Mouse (Mus musculus) hindbrain, embryonic 16.5 days (tissue): ENCODE measurements at regions not wholly inside any gene's neighbourhood (a gene's known extent, or its start where the extent isn't known, plus 50 kb on each side); places are given as distances from the start of the nearest gene placed in this dataset.

Experiments
- ATAC-seq: fragments of 200-750 bp; cut with Nextera tagmentation; 2 replicates; pipeline ENCODE4 v1.8.0; 2017; ENCODE audit warnings: moderate TSS enrichment, moderate library complexity
- H3K27ac ChIP-seq: fragments of 300-500 bp; sonication (generic); 2 replicates; pipeline ENCODE4 v1.5.1; 2014; ENCODE audit warnings: low read depth, mild to moderate bottlenecking, control low read depth, low read length, moderate library complexity
- H3K27me3 ChIP-seq: fragments of 300-500 bp; sonication (generic); replicated peaks from 2 replicates; pipeline ENCODE4 v1.6.1; 2014; ENCODE audit warnings: low read length; ENCODE audit not compliant: control insufficient read depth, insufficient read depth
- H3K36me3 ChIP-seq: fragments of 300-500 bp; sonication (generic); 2 replicates; pipeline ENCODE4 v1.6.1; 2014; ENCODE audit warnings: mild to moderate bottlenecking, low read length, moderate library complexity, mixed read lengths; ENCODE audit not compliant: control insufficient read depth, insufficient read depth
- H3K4me1 ChIP-seq: fragments of 300-500 bp; sonication (generic); 2 replicates; pipeline ENCODE4 v1.6.1; 2014; ENCODE audit warnings: low read depth, low read length; ENCODE audit not compliant: control insufficient read depth, insufficient read depth
- H3K4me2 ChIP-seq: fragments of 300-500 bp; sonication (generic); 2 replicates; pipeline ENCODE4 v1.6.1; 2014; ENCODE audit warnings: mild to moderate bottlenecking, low read length, control low read depth, moderate library complexity
- H3K4me3 ChIP-seq: fragments of 300-500 bp; sonication (generic); 2 replicates; pipeline ENCODE4 v1.5.1; 2014; ENCODE audit warnings: mild to moderate bottlenecking, low read length, control low read depth, moderate library complexity
- H3K9ac ChIP-seq: fragments of 300-500 bp; sonication (generic); 2 replicates; pipeline ENCODE4 v1.6.1; 2014; ENCODE audit warnings: low read depth, mild to moderate bottlenecking, control low read depth, low read length, moderate library complexity
- H3K9me3 ChIP-seq: fragments of 300-500 bp; sonication (generic); 2 replicates; pipeline ENCODE4 v1.6.1; 2014; ENCODE audit warnings: mild to moderate bottlenecking, low read length, moderate library complexity; ENCODE audit not compliant: control insufficient read depth
- WGBS: fragments of 180-500 bp; shearing (Covaris S2); extraction: QIAGEN DNeasy Blood & Tissue Kit; methylation state at CpG from one replicate; pipeline ENCODE4 v1.1.7; 2014; 5-methylcytosine and 5-hydroxymethylcytosine counted together

GRCm38 (mm10) chr12:54335509-54335908 lies 131.8 kb upstream of the Egln3 start:
- Histone ChIP-seq H3K9ac (no peak overlapping the region), H3K36me3 (no peaks in the 10 kb centered on the region), H3K4me2 (no peak overlapping the region), H3K27ac (0 out of 2 replicates have a peak overlapping the region, but pooled peaks have one; percentile 45), H3K4me3 (no peak overlapping the region), H3K27me3 (no peaks in the 10 kb centered on the region), H3K4me1 (peaks cover 8% of the 10 kb centered on the region; the same call in 1 of the 2 replicates), H3K9me3 (no peaks in the 10 kb centered on the region)
- WGBS: 19% methylated on average over 2 of the region's 2 CpGs
- 0 out of 2 replicates have a peak, but pooled peaks have one; percentile 42 for ATAC-seq

GRCm38 (mm10) chr12:54334491-54335132 lies 131.0 kb upstream of the Egln3 start:
- no peak overlapping the region for H3K27ac ChIP-seq
- peak; percentile 82 for ATAC-seq
- no peak overlapping the region for H3K9ac ChIP-seq
- no peaks in the 10 kb centered on the region for H3K9me3 ChIP-seq
- peaks cover 8% of the 10 kb centered on the region; the same call in 1 of the 2 replicates for H3K4me1 ChIP-seq
- no peaks in the 10 kb centered on the region for H3K36me3 ChIP-seq
- no peaks in the 10 kb centered on the region for H3K27me3 ChIP-seq
- H3K4me2 ChIP-seq: no peak overlapping the region
- WGBS: 40% methylated on average over 9 of the region's 9 CpGs
- H3K4me3 ChIP-seq: no peak overlapping the region

GRCm38 (mm10) chr12:54333632-54334321 lies 130.1 kb upstream of the Egln3 start:
- no peaks in the 10 kb centered on the region for H3K36me3 ChIP-seq
- WGBS: 83% methylated on average over 14 of the region's 14 CpGs
- no peak overlapping the region for H3K9ac ChIP-seq
- no peak for ATAC-seq
- no peaks in the 10 kb centered on the region for H3K9me3 ChIP-seq
- H3K4me1 ChIP-seq: peaks cover 8% of the 10 kb centered on the region; the same call in 1 of the 2 replicates
- no peak overlapping the region for H3K4me2 ChIP-seq
- H3K4me3 ChIP-seq: no peak overlapping the region
- no peaks in the 10 kb centered on the region for H3K27me3 ChIP-seq
- H3K27ac ChIP-seq: no peak overlapping the region

GRCm38 (mm10) chr12:54327483-54327882 lies 123.8 kb upstream of the Egln3 start:
- Histone ChIP-seq H3K27ac (no peak overlapping the region), H3K9me3 (no peaks in the 10 kb centered on the region), H3K36me3 (no peaks in the 10 kb centered on the region), H3K4me2 (no peak overlapping the region), H3K4me3 (no peak overlapping the region), H3K4me1 (no peaks in the 10 kb centered on the region), H3K27me3 (no peaks in the 10 kb centered on the region), H3K9ac (no peak overlapping the region)
- ATAC-seq: no peak
- WGBS: 80% methylated on average over 1 of the region's 1 CpGs

GRCm38 (mm10) chr12:54326571-54326970 lies 122.9 kb upstream of the Egln3 start:
- H3K9ac ChIP-seq: no peak overlapping the region
- no peaks in the 10 kb centered on the region for H3K4me1 ChIP-seq
- no peaks in the 10 kb centered on the region for H3K9me3 ChIP-seq
- no peak overlapping the region for H3K4me3 ChIP-seq
- no peaks in the 10 kb centered on the region for H3K36me3 ChIP-seq
- no peak for ATAC-seq
- H3K4me2 ChIP-seq: no peak overlapping the region
- no peak overlapping the region for H3K27ac ChIP-seq
- H3K27me3 ChIP-seq: no peaks in the 10 kb centered on the region
- 67% methylated on average over 7 of the region's 7 CpGs for WGBS

- ATAC-seq: no peak
- Histone ChIP-seq H3K9me3 (0 out of 2 replicates have a peak, but pooled peaks cover 2% of the 10 kb centered on the region), H3K36me3 (no peaks in the 10 kb centered on the region), H3K4me3 (no peak overlapping the region), H3K9ac (no peak overlapping the region), H3K27ac (no peak overlapping the region), H3K27me3 (0 out of 2 replicates have a peak, but pooled peaks cover 2% of the 10 kb centered on the region), H3K4me2 (no peak overlapping the region), H3K4me1 (peaks cover 6% of the 10 kb centered on the region; the same call in 1 of the 2 replicates)
- 96% methylated on average over 5 of the region's 5 CpGs for WGBS
Measured at GRCm38 (mm10) chr12:54320533-54320932, 116.9 kb upstream of the Egln3 start.

- ATAC-seq: no peak; the same call in 1 of the 2 replicates
- Histone ChIP-seq H3K4me2 (peak overlapping the region; percentile 49), H3K27ac (no peak overlapping the region), H3K4me3 (no peak overlapping the region), H3K4me1 (peaks cover 16% of the 10 kb centered on the region), H3K9me3 (0 out of 2 replicates have a peak, but pooled peaks cover 2% of the 10 kb centered on the region), H3K27me3 (peaks cover 4% of the 10 kb centered on the region; the same call in 1 of the 2 replicates), H3K9ac (no peak overlapping the region), H3K36me3 (no peaks in the 10 kb centered on the region)
- WGBS: 2% methylated on average over 16 of the region's 16 CpGs
Measured at GRCm38 (mm10) chr12:54316980-54317471, 113.4 kb upstream of the Egln3 start.

GRCm38 (mm10) chr12:54316066-54316567 lies 112.5 kb upstream of the Egln3 start:
- Histone ChIP-seq H3K9ac (no peak overlapping the region), H3K36me3 (no peaks in the 10 kb centered on the region), H3K27me3 (peaks cover 4% of the 10 kb centered on the region; the same call in 1 of the 2 replicates), H3K4me3 (no peak overlapping the region), H3K27ac (no peak overlapping the region), H3K4me1 (peaks cover 16% of the 10 kb centered on the region), H3K4me2 (no peak overlapping the region), H3K9me3 (0 out of 2 replicates have a peak, but pooled peaks cover 2% of the 10 kb centered on the region)
- WGBS: 49% methylated on average over 15 of the region's 15 CpGs
- no peak for ATAC-seq

- Histone ChIP-seq H3K4me3 (no peak overlapping the region), H3K9me3 (no peaks in the 10 kb centered on the region), H3K4me1 (peaks cover 16% of the 10 kb centered on the region), H3K9ac (no peak overlapping the region), H3K36me3 (no peaks in the 10 kb centered on the region), H3K4me2 (no peak overlapping the region), H3K27ac (no peak overlapping the region), H3K27me3 (peaks cover 4% of the 10 kb centered on the region; the same call in 1 of the 2 replicates)
- ATAC-seq: no peak
- WGBS: 83% methylated on average over 2 of the region's 2 CpGs
Measured at GRCm38 (mm10) chr12:54314153-54314552, 110.5 kb upstream of the Egln3 start.
